8 mouse cellular contexts compared by ENCODE assay signal in genomic region chr10:40258976-40259375, GRCm38 (mm10). TPM values are rescaled to one million over a fixed set of nuclear protein-coding genes. Genes with fewer than 3 reads are reported as not detected.
DNase-seq lines count a peak whose midpoint lies in the region; ATAC-seq and TF ChIP-seq lines count a peak whose summit lies in the region.

No protein-coding gene starts in this region.

- no peaks in the 10 kb centered on the region for H3K9me3 ChIP-seq in ES-E14 (ENCODE audit: control insufficient read depth, insufficient read depth, low read depth, low read length)
- no peaks in the 10 kb centered on the region for H3K9me3 ChIP-seq in embryonic facial prominence, embryonic 12.5 days
- no peaks in the 10 kb centered on the region for H3K9me3 ChIP-seq in lung, postnatal 0 days (ENCODE audit: low read length)

- peaks cover 0 to 7% of the 10 kb centered on the region in 2 experiments; a peak in 2 of 4 replicates for H3K4me1 ChIP-seq in ES-E14 (ENCODE audit: control insufficient read depth in 2 of 2, insufficient read depth in 2 of 2, low read length in 2 of 2, poor library complexity in 1 of 2)
- peaks cover 13% of the 10 kb centered on the region; the same call in 1 of the 2 replicates for H3K4me1 ChIP-seq in embryonic facial prominence, embryonic 12.5 days
- H3K4me1 ChIP-seq in lung, postnatal 0 days (ENCODE audit: insufficient read depth, low read depth, low read length), result no peaks in the 10 kb centered on the region; the same call in 1 of the 2 replicates

- H3K27ac ChIP-seq in ES-E14 (ENCODE audit: insufficient read depth, low read depth, low read length, poor library complexity, severe bottlenecking), result no peak overlapping the region
- H3K27ac ChIP-seq in embryonic facial prominence, embryonic 12.5 days, result peak overlapping the region; percentile 96
- peak overlapping the region; percentile 91 for H3K27ac ChIP-seq in lung, postnatal 0 days (ENCODE audit: low read length)

- no peaks in the 10 kb centered on the region for H3K27me3 ChIP-seq in embryonic facial prominence, embryonic 12.5 days
- H3K27me3 ChIP-seq in lung, postnatal 0 days (replicated peaks; ENCODE audit: insufficient read depth, low read length), result no peaks in the 10 kb centered on the region

- 0 out of 2 replicates have a peak, but pooled peaks have one; percentile 4 for TF ChIP-seq EP300 in lung, postnatal 0 days (IDR thresholded peaks at IDR 0.05)

- H3K4me2 ChIP-seq in embryonic facial prominence, embryonic 12.5 days (replicated peaks), result peak overlapping the region; percentile 64
- H3K4me2 ChIP-seq in lung, postnatal 0 days (replicated peaks; ENCODE audit: low read depth, low read length), result peak overlapping the region; percentile 77

- no peak for ATAC-seq in embryonic facial prominence, embryonic 12.5 days (ENCODE audit: insufficient number of reproducible peaks, insufficient read depth, low FRiP score, low TSS enrichment)
- ATAC-seq in lung, postnatal 0 days, result no peak

- H3K36me3 ChIP-seq in ES-E14 (ENCODE audit: control insufficient read depth, insufficient read depth, low read length, poor library complexity, severe bottlenecking), result peaks cover 4% of the 10 kb centered on the region; the same call in 1 of the 2 replicates
- H3K36me3 ChIP-seq in embryonic facial prominence, embryonic 12.5 days, result peaks cover 8% of the 10 kb centered on the region
- no peaks in the 10 kb centered on the region for H3K36me3 ChIP-seq in lung, postnatal 0 days (ENCODE audit: insufficient read depth, low read length)

- intact Hi-C loops in heart, postnatal 36 days (cut with DNase I), result loop anchor here (1.0 to 10.0 kb wide), 5 partner anchors 44 to 623 kb away; partner anchors contain the start of genes Amd1, Cdc40, Ddo and Wasf1

- H3K9ac ChIP-seq in ES-E14 (ENCODE audit: insufficient read depth, low read depth, low read length, poor library complexity, severe bottlenecking), result no peak overlapping the region
- H3K9ac ChIP-seq in embryonic facial prominence, embryonic 12.5 days, result no peak overlapping the region
- peak overlapping the region; percentile 50; the same call in 1 of the 2 replicates for H3K9ac ChIP-seq in lung, postnatal 0 days (replicated peaks; ENCODE audit: low read depth)

- in situ Hi-C loops in ES-E14 (cut with MboI; ENCODE audit: low sequenced_read_pairs in 2 of 2, unreplicated experiment in 2 of 2), result no loop called here

- 6% methylated on average over 5 of the region's 5 CpGs for WGBS in embryonic facial prominence, embryonic 12.5 days
- 0% methylated on average over 5 of the region's 5 CpGs for WGBS in lung, postnatal 0 days

- H3K4me3 ChIP-seq in ES-E14 (ENCODE audit: insufficient read depth in 1 of 2, low read depth in 1 of 2, low read length in 2 of 2, poor library complexity in 1 of 2, severe bottlenecking in 1 of 2), result no peak overlapping the region
- H3K4me3 ChIP-seq in embryonic facial prominence, embryonic 12.5 days, result no peak overlapping the region
- H3K4me3 ChIP-seq in lung, postnatal 0 days (ENCODE audit: low read depth, low read length), result 0 out of 2 replicates have a peak overlapping the region, but pooled peaks have one; percentile 61

- TF ChIP-seq CTCF in lung, postnatal 0 days (IDR thresholded peaks at IDR 0.05), result peak; percentile 75

- peak; percentile 57 to 64 for DNase-seq in B cell, adult 2 months
- peak; percentile 45 for DNase-seq in ES-E14 (ENCODE audit: low read depth, low spot score)
- DNase-seq in heart, postnatal 36 days, result peak; percentile 29 to 45
- DNase-seq in kidney, postnatal 4 days, result peak; percentile 31 to 50
- peak; percentile 82 for DNase-seq in lung, postnatal 0 days (ENCODE audit: low spot score)
- DNase-seq in retina, postnatal 7 days (ENCODE audit: low read depth, low spot score), result peak; percentile 43
- no peak for DNase-seq in Muller cell, postnatal 12 days (ENCODE audit: inconsistent ontology term)

TF ChIP-seq in ES-E14, 5 proteins besides CTCF, POLR2A, EP300 and RAD21:
- TF ChIP-seq CHD2 (IDR thresholded peaks at IDR 0.05; ENCODE audit: low read depth, low read length), result no peak
- TF ChIP-seq MAFK (IDR thresholded peaks at IDR 0.05; ENCODE audit: insufficient read depth, low read depth, low read length), result no peak
- no peak for TF ChIP-seq ZNF384 (IDR thresholded peaks at IDR 0.05; ENCODE audit: low read depth, low read length)
- no peak for TF ChIP-seq HCFC1 (IDR thresholded peaks at IDR 0.05; ENCODE audit: borderline replicate concordance, insufficient read depth, low read length)
- TF ChIP-seq ZC3H11A (IDR thresholded peaks at IDR 0.05; ENCODE audit: borderline replicate concordance, low read depth, low read length), result no peak

RNA-seq across cellular contexts. Expression of gene Gtf3c6, which starts 1.1 kb away (rescaled TPM):
- 34.9 and 55.5 TPM in 2 replicates for total RNA-seq in ES-E14 (2012; rRNA removed)
- polyA plus RNA-seq in embryonic facial prominence, embryonic 12.5 days (2016; fragmentation: Nextera tagmentation; extraction: Ambion mirVana), result 137 and 145 TPM in 2 replicates
- 10 to 100 TPM; 21.6 to 25.5 TPM for total RNA-seq in heart, postnatal 36 days (2021)
- polyA plus RNA-seq in lung, postnatal 0 days (2015; fragmentation: Nextera tagmentation; extraction: Ambion mirVana), result 35.2 and 40.0 TPM in 2 replicates

RNA-seq across cellular contexts. Expression of gene Rpf2, which starts 12.1 kb away (rescaled TPM):
- total RNA-seq in ES-E14 (2012; rRNA removed), result 65.4 and 78.8 TPM in 2 replicates
- 63.8 and 64.6 TPM in 2 replicates for polyA plus RNA-seq in embryonic facial prominence, embryonic 12.5 days (2016; fragmentation: Nextera tagmentation; extraction: Ambion mirVana)
- total RNA-seq in heart, postnatal 36 days (2021), result 10 to 100 TPM in 1 of 2 experiments, 1 to 10 TPM in 1; 9.7 to 12.5 TPM
- polyA plus RNA-seq in lung, postnatal 0 days (2015; fragmentation: Nextera tagmentation; extraction: Ambion mirVana), result 19.0 and 20.4 TPM in 2 replicates

RNA-seq across cellular contexts. Expression of gene Amd1, which starts 43.0 kb away (rescaled TPM):
- 108 and 126 TPM in 2 replicates for total RNA-seq in ES-E14 (2012; rRNA removed)
- polyA plus RNA-seq in embryonic facial prominence, embryonic 12.5 days (2016; fragmentation: Nextera tagmentation; extraction: Ambion mirVana), result 59.2 and 65.4 TPM in 2 replicates
- total RNA-seq in heart, postnatal 36 days (2021), result 10 to 100 TPM; 67.0 to 88.5 TPM
- 25.5 and 27.3 TPM in 2 replicates for polyA plus RNA-seq in lung, postnatal 0 days (2015; fragmentation: Nextera tagmentation; extraction: Ambion mirVana)
